Mouse (Mus musculus): ENCODE data around the gene Nat9. TPM values are rescaled to one million over a fixed set of nuclear protein-coding genes. Genes with fewer than 3 reads are reported as not detected.

Nat9 gene
- total RNA-seq, 2 experiments from 2014 or later: 20.7 to 25.1 TPM

- peak in 1 of 2 experiments; percentile 5 for DNase-seq
Observed at GRCm38 (mm10) chr11:115155053-115155634, 32.5 kb downstream of the Nat9 start.

GRCm38 (mm10) chr11:115153699-115154292, 33.9 kb downstream of the Nat9 start:
- peak; percentile 83 for DNase-seq

GRCm38 (mm10) chr11:115153088-115153487, 34.6 kb downstream of the Nat9 start:
- DNase-seq: no peak

GRCm38 (mm10) chr11:115151755-115152429, 35.8 kb downstream of the Nat9 start:
- peak; percentile 40 to 69 for DNase-seq

GRCm38 (mm10) chr11:115150741-115151254, 36.9 kb downstream of the Nat9 start:
- DNase-seq: no peak

- no peak for DNase-seq
Observed at GRCm38 (mm10) chr11:115147813-115148212, 39.8 kb downstream of the Nat9 start.

GRCm38 (mm10) chr11:115141970-115142369, 45.7 kb downstream of the Nat9 start:
- DNase-seq: no peak

- DNase-seq: no peak
Observed at GRCm38 (mm10) chr11:115138597-115139262, 48.9 kb downstream of the Nat9 start.

- DNase-seq: peak; percentile 23 to 68
Observed at GRCm38 (mm10) chr11:115133800-115134199, 53.9 kb downstream of the Nat9 start, which contains the start of gene Cd300lf. Cd300lf (minus strand) TSS chr11:115133992.

Other genes starting within 250 kb of the Nat9 start
- gene Cd300c, start 218.7 kb downstream of the Nat9 start, total RNA-seq (2021): not detected
- gene Cd300ld, start 197.9 kb downstream of the Nat9 start, total RNA-seq (2021): 1 to 10 TPM in 1 of 2 experiments, under 1 TPM in 1; 0.95 to 1.7 TPM
- gene Cd300c2, start 186.0 kb downstream of the Nat9 start, total RNA-seq (2021): 1 to 10 TPM; 1.4 TPM
- gene Cd300ld2, start 171.7 kb downstream of the Nat9 start, total RNA-seq (2021): not detected
- under 1 TPM in 1 of 2 experiments, not detected in 1; 0.80 TPM for gene Cd300ld4, start 160.8 kb downstream of the Nat9 start, total RNA-seq (2021)
- 1 to 10 TPM; 4.8 to 5.6 TPM for gene Cd300ld5, start 150.1 kb downstream of the Nat9 start, total RNA-seq (2021)
- 10 to 100 TPM; 11.4 TPM for gene Cd300ld3, start 139.4 kb downstream of the Nat9 start, total RNA-seq (2021)
- under 1 TPM; 0.25 to 0.39 TPM for gene Cd300e, start 125.7 kb downstream of the Nat9 start, total RNA-seq (2021)
- gene Rab37, start 96.4 kb downstream of the Nat9 start, total RNA-seq (2021): 1 to 10 TPM in 1 of 2 experiments, under 1 TPM in 1; 0.50 to 1.2 TPM
- gene Cd300lf, start 53.9 kb downstream of the Nat9 start, total RNA-seq (2021): under 1 TPM in 1 of 2 experiments, not detected in 1; 0.36 TPM
- gene Slc9a3r1, start 24.5 kb downstream of the Nat9 start, total RNA-seq (2021): 1 to 10 TPM; 7.7 to 9.1 TPM
- 10 to 100 TPM; 10.9 to 12.9 TPM for gene Tmem104, start 372 bp downstream of the Nat9 start, total RNA-seq (2021)
- under 1 TPM; 0.27 to 0.41 TPM for gene Grin2c, start 79.4 kb upstream of the Nat9 start, total RNA-seq (2021)
- 10 to 100 TPM in 1 of 2 experiments, 1 to 10 TPM in 1; 9.8 to 10.1 TPM for gene Fdxr, start 89.2 kb upstream of the Nat9 start, total RNA-seq (2021)
- gene Fads6, start 109.8 kb upstream of the Nat9 start, total RNA-seq (2021): 1 to 10 TPM; 2.2 to 2.4 TPM
- gene Otop2, start 119.3 kb upstream of the Nat9 start, total RNA-seq (2021): not detected
- under 1 TPM in 1 of 2 experiments, not detected in 1; 0.10 TPM for gene Ush1g, start 134.2 kb upstream of the Nat9 start, total RNA-seq (2021)
- gene Otop3, start 146.9 kb upstream of the Nat9 start, total RNA-seq (2021): not detected
- gene Hid1, start 179.9 kb upstream of the Nat9 start, total RNA-seq (2021): 1 to 10 TPM; 2.4 to 3.6 TPM
- gene Cdr2l, start 194.1 kb upstream of the Nat9 start, total RNA-seq (2021): 1 to 10 TPM; 4.4 to 4.5 TPM
- gene Mrpl58, start 215.9 kb upstream of the Nat9 start, total RNA-seq (2021): 100 to 1,000 TPM; 140 to 166 TPM
- 1,000 to 10,000 TPM; 2,170 to 2,492 TPM for gene Atp5h, start 232.1 kb upstream of the Nat9 start, total RNA-seq (2021)
- 10 to 100 TPM; 30.1 to 31.0 TPM for gene Kctd2, start 232.3 kb upstream of the Nat9 start, total RNA-seq (2021)

Data from heart, adult 18-20 months (tissue).